Mouse (Mus musculus) regulatory T cell (primary cell): ENCODE results near the gene Brsk1.

Experiments used
- in situ Hi-C: fragments of 300-600 bp; cut with MboI, MseI; formaldehyde crosslinking; loops from one replicate; pipeline ENCODE4 v1.15.1; 2025; ENCODE audit warnings: high pct_unique_total_duplicates

Brsk1 gene

DNA sequence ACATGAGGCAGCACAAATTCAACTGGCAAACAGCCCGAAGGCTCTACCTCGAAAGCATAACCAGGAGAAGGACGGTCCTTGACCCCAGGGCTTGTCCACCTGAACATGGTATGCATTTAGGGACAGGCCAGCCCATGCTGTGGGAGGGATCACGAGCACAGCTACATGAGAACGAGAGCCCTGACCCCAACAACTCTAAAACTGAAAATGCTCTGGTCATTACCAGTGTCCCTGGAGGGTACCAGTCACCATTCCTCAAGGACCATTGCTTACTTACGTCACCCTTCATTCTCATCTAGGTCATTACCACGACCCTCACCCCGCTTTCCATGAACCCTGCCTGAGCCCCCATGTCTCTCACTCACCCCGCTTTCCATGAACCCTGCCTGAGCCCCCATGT lies 21.2 kb upstream of the Brsk1 start:
- in situ Hi-C loops: no loop called here

DNA sequence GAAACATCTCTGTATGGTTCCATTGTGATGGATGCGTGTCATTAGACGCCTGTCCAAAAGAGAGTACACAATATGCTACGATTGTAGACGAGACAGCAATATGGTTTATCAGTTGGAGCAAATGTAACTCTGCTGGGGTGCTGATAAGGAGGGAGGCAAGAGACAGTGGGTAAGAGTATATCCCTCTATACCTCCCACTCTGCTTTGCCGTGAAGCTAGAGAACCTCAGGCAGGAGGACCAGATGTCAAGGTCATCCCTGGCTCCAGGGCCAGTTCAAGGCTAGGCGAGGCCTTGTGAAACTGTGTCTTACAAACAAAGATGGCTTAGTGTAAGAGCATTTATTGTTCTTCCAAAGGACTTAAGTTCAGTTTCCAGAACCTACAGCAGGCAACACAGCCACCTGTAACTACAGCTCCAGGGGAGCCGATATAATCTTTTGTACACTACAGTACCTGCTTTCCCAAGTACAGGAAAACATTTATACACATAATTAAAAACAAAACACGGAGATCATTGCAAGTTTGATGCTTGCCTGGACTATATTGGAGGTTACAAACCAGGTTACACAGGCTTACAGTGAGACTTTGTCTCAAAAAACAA lies 19.6 kb upstream of the Brsk1 start:
- in situ Hi-C loops: no loop called here

DNA sequence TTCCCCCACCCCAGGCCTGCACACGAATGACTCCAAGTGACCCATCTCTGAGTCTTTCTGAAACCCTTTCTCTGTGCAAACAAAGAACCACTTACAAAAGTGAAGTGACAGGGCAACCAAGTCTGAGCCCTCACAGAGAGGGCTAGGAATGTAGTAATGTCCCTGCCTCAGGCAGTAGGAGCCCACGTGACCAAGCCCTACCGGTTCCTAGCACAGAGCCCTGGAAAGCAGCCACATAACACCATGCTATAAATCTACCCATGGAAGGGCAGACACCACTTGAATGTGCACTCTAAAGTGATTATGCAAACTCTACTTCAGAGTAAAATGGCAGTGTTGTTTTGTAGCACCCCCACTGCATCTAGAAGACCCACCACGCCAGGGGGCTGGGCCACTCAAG lies 18.4 kb upstream of the Brsk1 start:
- in situ Hi-C loops: no loop called here

DNA sequence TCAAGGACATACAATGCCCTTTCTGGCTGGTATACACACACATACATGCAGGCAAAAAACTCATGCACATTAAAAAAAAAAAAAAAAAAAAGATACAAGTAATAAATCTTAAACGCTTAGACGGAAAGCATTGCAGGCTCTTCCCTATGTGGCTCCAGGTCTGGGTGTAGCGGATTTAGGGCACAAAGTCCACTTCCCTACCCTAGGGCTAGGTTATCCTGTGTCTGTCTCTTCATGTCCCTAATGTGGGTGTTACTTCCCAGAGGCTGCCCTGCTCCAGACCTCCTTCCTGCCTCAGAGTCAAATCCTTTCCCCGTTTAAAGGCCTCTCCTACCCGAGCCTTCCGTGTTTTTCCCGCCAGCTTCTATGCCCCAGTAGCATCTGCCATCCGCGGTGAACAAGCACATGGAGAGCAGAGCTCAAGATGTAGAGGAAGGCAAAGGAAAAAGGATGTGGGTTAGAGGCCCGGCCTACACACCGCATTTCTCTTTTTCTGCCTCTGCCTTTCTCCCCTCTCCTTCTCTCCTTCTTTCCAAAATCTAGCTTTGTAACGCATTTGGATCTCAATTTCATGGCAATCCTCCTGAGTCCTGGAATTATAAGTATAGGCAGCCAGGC lies 16.2 kb upstream of the Brsk1 start:
- in situ Hi-C loops: no loop called here

DNA sequence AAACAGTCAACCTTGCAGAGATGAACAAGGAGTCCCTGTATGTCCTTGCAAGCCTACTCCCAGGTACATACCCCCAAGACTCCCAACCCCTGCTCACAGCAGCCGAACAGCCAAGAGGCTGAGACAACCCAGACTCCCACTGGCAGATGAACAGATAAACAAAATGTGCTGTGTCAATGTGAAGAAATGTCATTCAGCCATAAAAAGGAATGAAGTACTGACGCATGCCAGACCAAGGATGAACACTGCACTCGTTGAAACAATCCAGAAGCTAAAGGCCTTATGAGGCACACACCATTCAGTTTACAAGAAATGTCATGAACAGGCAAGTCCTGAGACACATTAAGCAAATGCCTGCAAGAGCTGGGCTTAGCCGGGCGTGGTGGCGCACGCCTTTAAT lies 15.2 kb upstream of the Brsk1 start:
- in situ Hi-C loops: no loop called here

DNA sequence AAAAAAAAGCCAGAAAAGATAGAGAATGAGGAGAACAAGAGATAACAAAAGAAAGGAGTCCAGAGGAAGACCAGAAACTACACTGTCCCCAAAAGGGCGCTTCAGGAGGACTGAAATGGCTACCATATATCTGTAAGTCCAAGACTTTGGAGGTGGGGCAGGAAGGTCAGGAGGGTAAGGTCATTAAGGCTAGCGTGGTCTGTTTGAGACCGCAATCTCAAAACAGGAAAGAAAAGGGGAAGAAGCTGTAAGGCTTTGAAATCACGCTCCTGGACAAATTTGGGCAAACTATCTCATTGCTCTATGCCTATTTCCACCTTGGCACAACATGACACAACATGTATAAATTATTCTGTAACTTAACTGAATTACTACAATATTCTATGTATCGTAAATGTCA lies 7.1 kb upstream of the Brsk1 start:
- in situ Hi-C loops: loop anchor here (5.0 kb wide), 2 partner anchors 56 to 334 kb away; partner anchors contain the start of gene Gm44973

DNA sequence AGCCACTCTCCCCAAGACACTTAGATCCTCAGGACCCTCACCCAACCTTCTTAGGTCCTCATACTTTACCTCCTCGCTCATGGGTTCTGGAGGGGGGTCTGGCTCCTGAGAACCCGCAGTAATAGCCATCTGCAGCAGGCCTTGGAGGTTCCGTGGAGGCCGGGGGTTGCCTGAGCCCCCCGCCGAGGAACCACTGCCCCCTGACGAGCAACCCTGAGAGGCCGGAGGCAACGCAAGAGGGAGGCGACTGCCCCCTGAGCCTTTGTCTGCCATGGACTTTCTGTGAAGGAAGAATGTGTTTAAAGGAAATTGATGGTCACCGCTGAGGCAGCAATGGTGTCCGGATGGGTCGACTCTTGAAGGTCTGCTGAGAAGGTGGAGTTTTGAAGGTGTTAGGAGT lies 6.2 kb upstream of the Brsk1 start:
- in situ Hi-C loops: loop anchor here (5.0 kb wide), 2 partner anchors 57 to 333 kb away; partner anchors contain the start of gene Gm44973

DNA sequence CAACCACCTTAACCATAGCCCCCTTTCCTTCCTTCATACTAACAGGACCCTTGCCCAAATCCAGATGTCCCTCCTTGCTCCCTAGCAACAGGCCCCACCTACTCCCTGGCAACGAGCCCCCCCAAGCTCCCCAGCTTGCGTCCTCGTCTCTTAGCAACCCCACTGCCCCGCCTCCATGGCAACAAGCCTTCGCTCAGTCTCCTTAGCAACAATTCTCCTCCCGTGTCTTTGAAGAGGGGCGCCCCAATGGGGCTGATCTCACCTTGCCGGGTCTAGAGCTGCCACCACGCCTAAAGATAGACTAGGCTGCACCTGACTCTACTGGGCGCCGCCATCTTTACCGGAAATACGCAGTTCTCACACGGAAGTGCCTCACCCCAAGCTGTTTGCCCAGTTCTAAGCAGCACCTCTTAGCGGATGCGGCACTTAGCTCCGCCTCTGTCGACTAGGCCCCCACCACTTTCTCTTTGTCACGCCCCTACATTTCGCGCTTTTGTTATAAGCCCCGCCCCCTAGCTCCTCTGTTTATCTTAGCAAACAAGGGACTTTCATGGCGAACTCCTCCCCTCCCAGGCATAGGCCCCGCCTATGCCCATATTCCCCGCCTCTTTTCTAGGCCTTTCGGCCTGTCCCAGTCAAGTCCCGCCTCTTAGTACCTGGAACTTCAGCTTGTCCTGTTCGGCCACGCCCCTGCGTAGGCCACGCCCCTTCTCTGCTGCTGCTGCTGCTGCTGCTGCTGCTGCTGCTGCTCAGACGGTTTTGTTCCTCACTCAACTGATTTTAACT lies 5.6 kb upstream of the Brsk1 start, which contains the start of gene Hspbp1:
TSS of gene Hspbp1 (minus strand) at position 437 of the 786 bp plus-strand sequence.
- in situ Hi-C loops: loop anchor here (5.0 kb wide), 2 partner anchors 58 to 332 kb away; partner anchors contain the start of gene Gm44973

DNA sequence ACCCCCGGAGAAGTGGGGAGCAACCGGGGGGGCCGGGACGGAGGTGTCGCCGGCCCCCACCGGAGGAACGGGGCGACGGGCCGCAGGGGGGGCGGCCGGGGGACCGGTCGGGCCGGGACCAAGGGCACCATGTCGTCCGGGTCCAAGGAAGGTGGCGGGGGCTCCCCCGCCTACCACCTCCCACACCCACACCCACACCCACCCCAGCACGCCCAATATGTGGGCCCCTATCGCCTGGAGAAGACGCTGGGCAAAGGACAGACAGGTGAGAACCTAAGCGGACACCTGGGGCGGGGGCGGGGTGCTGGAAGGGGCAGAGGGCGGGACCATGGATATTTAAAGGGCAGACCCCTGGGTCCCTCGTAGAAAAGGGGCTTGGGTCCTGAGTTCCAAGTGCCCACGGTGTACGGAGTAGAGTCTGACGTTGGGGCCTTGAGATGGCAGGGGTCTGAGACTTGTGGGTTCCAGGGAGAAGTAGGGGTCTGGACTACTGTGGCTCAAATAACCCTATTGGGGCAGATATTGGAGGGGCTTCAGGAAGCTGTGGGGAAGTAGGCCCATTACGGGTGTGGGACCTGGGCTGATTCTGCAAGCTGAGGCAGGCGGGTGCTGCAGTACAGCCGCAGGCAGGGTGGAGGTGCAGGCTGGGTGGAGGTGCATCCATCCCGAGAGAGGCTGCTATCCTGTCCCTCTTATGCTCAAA lies 698 bp downstream of the Brsk1 start:
- in situ Hi-C loops: no loop called here

DNA sequence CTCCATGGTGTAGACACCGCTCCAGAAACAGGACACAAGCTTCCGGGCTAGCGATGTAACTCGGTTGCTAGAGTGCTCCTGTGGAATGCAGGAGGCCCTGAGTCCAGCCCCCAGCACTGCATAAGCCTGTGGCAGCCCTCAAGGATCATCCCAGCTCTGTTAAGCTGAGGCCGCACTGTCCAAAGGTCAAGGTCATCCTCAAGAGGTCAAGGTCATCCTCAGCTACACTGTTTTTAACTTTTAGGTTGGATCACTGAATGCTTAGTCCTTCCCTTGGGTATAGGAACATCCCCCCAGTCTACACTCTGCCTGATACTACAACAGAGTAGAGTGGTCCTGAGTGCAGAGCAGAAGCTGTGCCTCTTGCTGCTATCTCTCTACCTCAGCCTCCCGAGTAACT lies 2.6 kb downstream of the Brsk1 start:
- in situ Hi-C loops: no loop called here

DNA sequence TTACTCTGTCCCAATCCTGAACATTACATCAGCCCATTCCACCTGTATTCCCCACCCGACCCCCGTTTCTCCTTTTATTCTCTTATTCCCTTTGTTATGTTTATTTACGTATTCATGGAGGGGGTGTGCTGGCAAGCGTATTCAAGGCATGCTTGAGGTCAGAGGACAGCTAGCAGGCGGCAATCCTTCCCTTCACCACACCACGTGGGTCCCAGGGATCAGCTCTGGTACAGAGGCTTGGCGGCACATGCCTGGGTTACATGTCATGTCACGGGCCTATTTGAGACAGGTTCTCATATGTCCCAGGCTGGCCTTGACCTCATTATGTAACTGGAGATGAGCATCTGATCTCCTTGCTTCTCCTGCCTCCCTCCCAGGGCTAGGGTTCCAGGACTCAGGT lies 11.9 kb downstream of the Brsk1 start:
- in situ Hi-C loops: loop anchor here (5.0 to 10.0 kb wide), 2 partner anchors 50 to 232 kb away; partner anchors contain the start of gene Cox6b2

DNA sequence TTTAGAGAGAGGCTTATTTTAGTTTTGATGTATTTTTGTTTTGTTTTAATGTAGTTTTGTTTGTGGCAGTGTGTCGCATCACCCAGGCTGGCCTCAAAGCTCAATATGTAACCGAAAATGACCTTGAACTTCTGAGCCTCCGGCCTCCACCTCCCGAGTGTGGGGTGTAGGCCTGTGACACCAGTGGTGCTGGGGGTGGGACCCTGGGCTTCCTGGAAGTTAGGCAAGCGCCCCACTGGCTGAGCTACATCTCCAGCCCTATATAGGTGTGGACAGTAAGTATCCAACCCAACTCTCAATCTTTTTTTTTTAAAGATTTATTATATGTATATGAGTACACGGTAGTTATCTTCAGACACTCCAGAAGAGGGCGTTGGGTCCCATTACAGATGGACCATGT lies 12.8 kb downstream of the Brsk1 start:
- in situ Hi-C loops: loop anchor here (5.0 to 10.0 kb wide), 2 partner anchors 49 to 232 kb away; partner anchors contain the start of gene Cox6b2

DNA sequence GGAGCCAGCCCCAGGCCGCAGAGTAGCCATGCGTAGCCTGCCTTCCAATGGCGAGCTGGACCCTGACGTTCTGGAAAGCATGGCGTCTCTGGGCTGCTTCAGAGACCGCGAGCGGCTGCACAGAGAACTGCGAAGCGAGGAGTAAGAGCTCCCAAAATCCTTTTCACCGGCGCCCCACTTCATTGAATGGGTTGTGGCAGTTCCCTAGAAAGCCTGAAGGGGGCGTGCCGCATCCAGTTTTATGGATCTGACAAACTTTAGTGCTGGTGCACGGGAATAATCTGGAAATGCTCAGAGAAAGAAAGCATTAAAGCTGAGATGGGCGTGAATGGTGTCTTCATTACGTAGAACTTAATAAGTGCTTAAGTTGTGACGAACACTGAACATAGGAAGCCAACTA lies 14.7 kb downstream of the Brsk1 start:
- in situ Hi-C loops: loop anchor here (10.0 kb wide), 1 partner anchor 230 kb away; no protein-coding TSS in a partner anchor

DNA sequence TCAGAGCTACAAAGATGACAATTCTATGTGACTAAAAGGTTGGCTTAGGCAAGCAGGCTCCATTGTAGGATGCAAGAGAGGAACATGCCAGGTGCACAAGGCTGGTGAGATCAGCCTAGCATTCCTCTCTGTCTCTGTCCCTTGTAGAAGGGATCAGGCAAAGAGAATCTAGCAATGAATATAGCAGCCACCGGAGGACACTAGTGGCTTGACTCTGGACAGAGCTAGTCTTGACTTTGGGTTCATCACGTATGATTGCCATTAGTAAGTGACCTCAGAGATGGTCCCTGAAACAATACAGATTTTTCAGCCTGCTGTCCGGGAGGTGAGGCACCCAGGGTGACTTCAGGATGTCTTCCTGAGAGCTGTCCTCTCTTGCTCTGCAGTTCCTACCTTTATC lies 22.2 kb downstream of the Brsk1 start:
- in situ Hi-C loops: loop anchor here (10.0 kb wide), 1 partner anchor 622 kb away; no protein-coding TSS in a partner anchor

DNA sequence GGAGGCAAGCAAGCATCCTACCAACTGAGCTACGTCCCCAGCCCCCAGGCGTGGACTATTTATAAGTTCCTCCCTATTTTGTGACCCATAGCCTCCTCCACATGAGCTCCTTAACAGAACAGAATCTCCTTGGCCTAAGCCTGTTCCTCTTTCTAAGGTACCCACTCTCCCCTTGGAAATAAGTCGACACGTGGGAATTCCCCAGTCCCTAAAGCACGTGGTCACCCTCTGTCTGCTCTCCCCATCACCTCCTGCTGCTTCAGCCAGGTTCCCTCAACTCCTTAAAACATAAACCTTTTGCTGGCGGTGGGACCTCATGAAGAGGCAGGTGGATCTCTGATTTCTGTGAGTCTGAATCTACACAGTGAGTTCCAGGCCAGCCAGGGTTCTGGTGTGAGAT lies 26.6 kb downstream of the Brsk1 start:
- in situ Hi-C loops: loop anchor here (10.0 kb wide), 1 partner anchor 618 kb away; no protein-coding TSS in a partner anchor

DNA sequence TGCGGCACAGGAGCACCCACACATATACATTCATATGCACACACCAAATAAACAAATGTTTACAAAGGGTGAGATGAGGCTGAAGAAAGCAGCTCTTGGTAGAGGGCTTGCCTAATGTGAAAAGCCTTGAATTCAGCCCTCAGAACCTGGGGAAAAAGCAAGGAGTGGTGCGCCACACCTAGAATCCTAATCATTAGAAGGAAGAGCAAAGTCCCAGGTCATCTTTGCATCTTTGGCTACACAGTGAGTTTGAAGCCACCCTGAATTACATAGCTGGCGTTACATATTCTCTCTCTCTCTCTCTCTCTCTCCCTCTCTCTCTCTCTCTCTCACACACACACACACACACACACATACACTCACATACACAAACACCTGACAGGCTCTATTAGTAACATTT lies 28.9 kb downstream of the Brsk1 start:
- in situ Hi-C loops: loop anchor here (10.0 kb wide), 1 partner anchor 616 kb away; no protein-coding TSS in a partner anchor

DNA sequence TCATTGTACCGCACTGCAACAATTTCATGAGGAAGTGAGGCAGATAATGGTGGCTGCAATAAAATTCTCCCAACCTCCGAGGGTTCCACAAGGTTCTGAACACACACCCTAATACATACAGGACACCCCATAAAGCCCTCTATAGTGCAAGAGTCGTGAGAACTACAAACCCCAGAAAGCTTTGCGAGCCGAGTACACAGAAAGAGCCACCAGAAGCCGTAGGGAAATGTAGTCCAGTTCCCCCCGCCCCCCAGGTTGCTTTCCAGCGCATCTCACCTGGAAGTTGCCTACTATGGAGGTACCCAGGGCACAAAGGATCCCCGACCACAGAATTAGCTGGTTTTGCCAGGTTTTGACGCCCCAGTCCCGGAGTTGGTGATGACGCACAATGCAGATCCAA lies 33.1 kb downstream of the Brsk1 start:
- in situ Hi-C loops: no loop called here

DNA sequence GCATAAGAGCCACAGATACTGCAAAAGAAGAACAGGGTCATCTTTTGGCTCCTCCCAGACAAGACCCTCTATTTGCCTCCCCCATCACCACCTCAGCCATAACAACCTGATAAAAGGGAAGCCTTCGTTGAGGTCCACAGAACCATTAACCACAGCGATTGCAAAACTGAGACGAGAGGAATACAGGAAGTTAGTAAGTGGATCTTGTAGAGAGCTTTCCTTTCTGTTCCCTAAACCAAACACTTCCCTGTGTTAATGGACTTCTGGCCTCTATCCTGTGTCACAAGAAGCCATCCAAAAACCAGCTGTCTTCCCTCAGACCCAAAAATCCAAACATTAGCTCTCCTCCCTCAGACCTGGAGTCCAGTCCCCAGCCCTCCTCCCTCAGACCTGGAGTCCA lies 34.0 kb downstream of the Brsk1 start:
- in situ Hi-C loops: no loop called here

DNA sequence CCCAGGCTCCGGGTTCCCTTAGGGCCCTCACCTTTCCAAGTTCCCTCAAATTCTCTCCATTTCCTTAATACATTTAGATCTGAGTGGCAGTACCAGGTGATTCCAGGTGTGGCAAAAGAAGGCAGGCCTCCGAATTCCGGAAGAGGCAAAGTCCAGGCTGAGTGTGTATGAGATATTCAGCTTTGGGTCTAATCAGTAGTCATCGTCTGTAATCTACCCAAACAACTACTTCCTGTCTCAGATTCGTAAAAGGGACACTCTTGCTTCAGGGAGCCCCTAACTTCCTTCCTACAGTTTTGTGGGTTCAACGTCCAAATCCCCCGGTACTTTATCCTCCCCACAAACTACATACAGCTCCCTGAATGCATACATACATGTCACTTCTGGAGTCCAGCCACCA lies 34.8 kb downstream of the Brsk1 start, which contains the start of gene Tmem150b:
TSS of gene Tmem150b (minus strand) at position 81 of the 400 bp plus-strand sequence.
- in situ Hi-C loops: no loop called here

DNA sequence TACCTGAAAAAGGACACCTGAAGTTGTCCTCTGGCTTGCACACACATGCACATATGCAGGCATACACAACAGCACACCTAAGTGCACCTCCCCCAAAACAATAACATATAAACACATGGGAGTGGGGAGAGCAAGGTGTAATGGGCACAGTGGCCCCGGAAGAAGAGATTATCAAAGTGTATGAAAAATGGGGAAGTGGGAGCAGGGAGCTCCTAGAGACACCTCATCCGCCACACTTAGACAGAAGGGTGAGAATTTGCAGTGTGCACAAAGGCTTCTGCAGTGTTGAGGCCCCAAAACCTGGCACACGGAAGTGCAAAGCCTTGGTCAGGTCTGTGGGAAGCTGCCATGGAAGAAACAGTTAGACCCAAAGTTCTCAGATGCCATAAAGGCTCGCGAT lies 40.7 kb downstream of the Brsk1 start:
- in situ Hi-C loops: no loop called here

DNA sequence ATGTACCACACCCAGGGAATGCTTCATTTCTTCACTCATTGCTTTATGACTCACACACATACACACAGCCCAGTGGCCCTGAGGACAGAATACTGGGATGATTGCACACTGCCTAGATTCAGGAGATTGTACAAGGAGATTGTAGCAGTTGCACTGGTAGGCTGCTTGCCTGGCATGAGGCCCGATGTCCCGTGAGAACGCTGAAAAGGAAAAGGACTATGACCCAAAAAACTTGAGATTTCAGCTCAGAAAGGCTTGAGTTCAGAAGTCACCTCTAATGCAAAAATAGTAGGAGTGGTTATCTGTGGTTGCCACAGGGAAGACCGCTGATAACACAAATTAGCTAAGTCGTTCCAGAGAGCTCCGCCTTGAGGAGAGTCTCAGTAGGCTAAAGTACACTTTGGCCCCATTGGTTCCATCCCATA lies 42.6 kb downstream of the Brsk1 start:
- in situ Hi-C loops: no loop called here
